Mouse (Mus musculus): ENCODE measurements around the gene Arhgef6.

DNA sequence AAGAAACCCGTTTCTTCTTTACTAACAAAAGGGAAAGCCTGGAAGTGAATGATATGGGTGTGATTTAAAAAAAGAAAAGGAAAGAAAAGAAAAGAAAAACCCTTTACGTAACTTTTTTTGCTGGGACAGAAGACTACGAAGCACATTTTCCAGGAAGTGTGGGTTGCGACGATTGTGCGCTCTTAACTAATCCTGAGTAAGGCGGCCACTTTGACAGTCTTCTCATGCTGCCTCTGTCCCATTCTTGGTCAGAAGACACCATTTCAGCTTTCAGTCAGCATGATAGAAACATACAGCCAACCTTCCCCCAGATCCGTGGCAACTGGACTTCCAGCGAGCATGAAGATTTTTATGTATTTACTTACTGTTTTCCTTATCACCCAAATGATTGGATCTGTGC is 126.7 kb downstream of the Arhgef6 start, which contains the start of gene Cd40lg:
- TF ChIP-seq CTCF (IDR thresholded peaks at IDR 0.05; ENCODE audit: low read depth, low read length) (no peak), POLR2A (IDR thresholded peaks at IDR 0.05; ENCODE audit: extremely low read depth, insufficient read depth, low read length) (no peak)

Measured in liver, adult 2 months (tissue).